Mouse (Mus musculus) brain, embryonic 14.5 days (tissue): Measurements from ENCODE around the gene D17Wsu92e. TPM values are rescaled to one million over a fixed set of nuclear protein-coding genes. Genes with fewer than 3 reads are reported as not detected.

Experiments used
- DNase-seq: peaks from one replicate; pipeline ENCODE4 v3.0.0-alpha.2; 2011; ENCODE audit warnings: low read depth
- CTCF ChIP-seq: fragments of 200-500 bp; IDR thresholded peaks from 2 replicates; pipeline ENCODE4 v1.5.1; 2012; ENCODE audit warnings: inconsistent platforms, mild to moderate bottlenecking, moderate library complexity, borderline replicate concordance; ENCODE audit not compliant: insufficient read depth, insufficient read length; ENCODE audit errors: extremely low read depth
- POLR2A ChIP-seq: fragments of 200-500 bp; IDR thresholded peaks from 2 replicates; pipeline ENCODE4 v1.6.1; 2012; ENCODE audit warnings: mild to moderate bottlenecking, inconsistent platforms, borderline replicate concordance; ENCODE audit not compliant: poor library complexity, insufficient read depth, insufficient read length, severe bottlenecking; ENCODE audit errors: extremely low read depth
- polyA plus RNA-seq: library from polyadenylated mRNA; depleted of rRNA; stranded (reverse); fragments of >200 nt; gene quantifications from 2 replicates; pipeline ENCODE4 v1.2.3, GENCODE M21; 2012

D17Wsu92e gene
- polyA plus RNA-seq, 1 experiment = 56.5 TPM

- TF ChIP-seq POLR2A = no peak
- TF ChIP-seq CTCF = no peak
Measured at GRCm38 (mm10) chr17:27725011-27725410, 95.4 kb downstream of the D17Wsu92e start.

DNA sequence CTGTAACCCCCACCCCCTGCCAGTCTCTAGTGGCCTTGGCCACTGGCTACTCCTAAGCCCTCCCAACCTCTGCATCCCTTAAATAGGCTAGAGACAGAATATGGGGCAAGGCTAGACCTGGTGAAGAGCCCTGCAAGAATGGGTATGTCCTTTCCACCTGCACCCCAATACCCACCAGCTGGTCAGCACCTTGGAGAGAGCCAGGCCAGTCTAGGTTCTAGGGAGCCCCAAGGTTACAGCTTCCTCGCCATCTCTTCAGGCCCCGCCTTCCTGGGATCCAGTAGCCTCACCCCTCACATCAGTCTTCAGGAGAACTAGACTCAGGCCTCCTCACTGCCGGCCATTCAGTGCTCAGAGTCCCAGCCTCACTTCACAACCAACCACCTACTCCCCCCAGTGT is 96.1 kb downstream of the D17Wsu92e start:
- TF ChIP-seq POLR2A = no peak
- TF ChIP-seq CTCF = no peak
- DNase-seq = no peak

More at GRCm38 (mm10) chr17:27725011-27725410, 95.4 kb downstream of the D17Wsu92e start:
- no peak for DNase-seq

DNA sequence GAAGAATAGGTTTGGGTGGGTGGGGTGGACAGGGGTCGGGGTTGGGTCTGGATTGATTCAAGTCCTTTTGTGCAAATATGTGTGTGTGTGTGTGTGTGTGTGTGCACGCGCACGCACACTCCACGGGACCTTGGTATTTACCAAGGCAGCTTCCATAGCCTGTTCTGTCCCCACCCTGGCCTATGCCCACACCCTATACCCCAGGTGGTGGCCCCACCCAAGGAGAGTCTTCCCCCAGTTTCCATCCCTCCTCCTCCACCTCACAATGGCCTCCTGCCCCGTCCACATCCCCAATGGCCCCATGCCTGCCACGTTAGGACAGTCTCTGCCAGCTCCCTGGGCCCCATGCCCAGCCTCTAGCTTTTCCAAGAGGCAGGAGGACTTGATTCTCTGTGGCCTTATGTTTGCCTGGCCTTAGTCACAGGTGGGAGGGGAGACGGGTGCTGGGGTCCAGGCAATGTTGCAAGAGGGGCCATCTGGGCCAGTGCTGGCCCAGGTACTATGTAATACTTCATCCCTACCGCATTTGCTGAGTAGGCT is 99.3 kb downstream of the D17Wsu92e start:
- TF ChIP-seq CTCF (no peak), POLR2A (no peak)
- peak; percentile 52 for DNase-seq

- TF ChIP-seq CTCF (no peak), POLR2A (no peak)
- DNase-seq = no peak
Measured at GRCm38 (mm10) chr17:27720326-27720725, 100.1 kb downstream of the D17Wsu92e start.

- no peak for DNase-seq
- no peak for TF ChIP-seq POLR2A
- no peak for TF ChIP-seq CTCF
Measured at GRCm38 (mm10) chr17:27719663-27720062, 100.8 kb downstream of the D17Wsu92e start.

DNA sequence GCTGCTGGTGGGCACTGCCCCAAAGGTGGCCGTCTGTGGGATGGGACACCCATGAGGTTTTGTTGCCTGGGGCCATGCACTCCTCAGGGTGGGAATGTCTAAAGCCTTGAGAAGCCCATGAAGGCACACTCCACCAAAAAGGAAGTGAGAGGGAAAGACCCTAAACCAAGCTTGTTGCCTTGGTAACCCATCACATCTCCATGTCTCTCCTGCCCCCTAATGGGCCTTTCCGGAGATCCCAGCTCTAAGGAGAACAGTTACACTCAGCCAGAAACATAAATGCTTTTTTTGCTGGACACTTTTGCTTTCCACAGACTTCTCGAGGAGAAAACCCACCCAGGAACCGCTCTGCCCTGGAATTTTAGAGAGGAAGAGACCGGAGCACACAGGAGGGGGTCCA is 102.2 kb downstream of the D17Wsu92e start:
- TF ChIP-seq CTCF (peak; percentile 32; the same call in 1 of the 2 replicates), POLR2A (no peak)
- peak; percentile 64 for DNase-seq

- TF ChIP-seq CTCF (no peak), POLR2A (no peak)
- peak; percentile 53 for DNase-seq
Measured at GRCm38 (mm10) chr17:27716804-27717203, 103.6 kb downstream of the D17Wsu92e start.

DNA sequence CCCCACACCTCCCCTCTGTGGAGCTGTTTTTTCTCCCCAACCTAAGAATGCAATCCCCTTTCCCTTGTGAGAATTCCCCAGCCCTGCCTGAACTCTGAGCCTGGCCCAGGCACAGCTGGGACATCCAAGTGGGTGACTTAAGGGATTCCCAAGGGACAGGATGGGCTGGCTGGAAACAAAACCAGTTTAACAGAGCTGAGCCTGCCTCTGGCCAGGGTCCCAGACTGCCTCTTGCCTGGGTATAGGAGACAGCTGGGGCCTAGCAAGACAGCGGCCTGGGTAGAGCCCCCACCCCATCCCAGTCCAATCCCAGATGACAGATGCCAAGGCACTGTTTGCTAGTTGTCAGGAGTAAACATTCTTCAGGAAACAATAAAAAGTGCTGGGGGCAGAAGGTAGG is 107.6 kb downstream of the D17Wsu92e start:
- peak; percentile 74 for DNase-seq

GRCm38 (mm10) chr17:27709650-27710049 is 110.8 kb downstream of the D17Wsu92e start:
- no peak for DNase-seq
- TF ChIP-seq CTCF (no peak), POLR2A (no peak)

More for the DNA sequence above, 107.6 kb downstream of the D17Wsu92e start:
- TF ChIP-seq CTCF (no peak), POLR2A (no peak)

DNA sequence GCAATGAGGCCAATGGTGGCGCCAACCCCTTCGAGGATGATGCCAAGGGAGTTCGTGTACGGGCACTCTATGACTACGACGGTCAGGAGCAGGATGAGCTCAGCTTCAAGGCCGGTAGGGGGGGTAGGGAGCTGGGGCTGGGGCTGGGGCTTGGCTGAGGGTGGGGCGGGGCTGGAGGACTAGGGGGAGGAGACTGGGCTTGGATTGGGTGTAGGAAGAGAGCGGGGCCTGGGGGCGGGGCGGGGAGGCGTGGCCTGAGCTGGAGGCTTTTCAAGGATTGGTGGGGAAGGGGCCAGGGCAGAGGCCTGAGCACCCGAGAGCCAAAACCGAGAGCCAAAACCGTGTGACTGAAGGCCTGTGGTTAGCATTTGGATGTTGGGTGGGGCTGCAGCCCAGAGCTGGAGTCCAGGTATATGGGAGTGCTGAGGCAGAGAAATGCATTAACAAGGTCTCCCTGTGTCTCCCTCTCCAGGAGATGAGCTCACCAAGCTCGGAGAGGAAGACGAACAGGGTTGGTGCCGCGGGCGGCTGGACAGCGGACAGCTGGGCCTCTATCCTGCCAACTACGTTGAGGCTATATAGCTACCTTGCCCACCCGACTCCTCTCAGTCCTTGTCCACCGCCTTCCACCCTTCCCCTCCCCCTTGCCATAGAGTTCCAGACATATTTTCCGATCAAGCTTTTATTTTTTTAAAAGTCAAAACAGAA is 112.3 kb downstream of the D17Wsu92e start:
- no peak for TF ChIP-seq POLR2A
- no peak for TF ChIP-seq CTCF

GRCm38 (mm10) chr17:27705661-27706060 is 114.8 kb downstream of the D17Wsu92e start:
- no peak for DNase-seq
- TF ChIP-seq CTCF (no peak), POLR2A (no peak)

More for the DNA sequence above, 112.3 kb downstream of the D17Wsu92e start:
- DNase-seq = peak; percentile 93
